Mouse (Mus musculus) urinary bladder, postnatal 10 days (tissue): ENCODE measurements around the gene Hemgn.

Source experiments
- DNase-seq: peaks from one replicate; pipeline ENCODE4 v3.0.0; 2022; ENCODE audit warnings: low spot score

Gene Hemgn

GRCm38 (mm10) chr4:46413406-46413805 is at the start of gene Hemgn:
Hemgn (minus strand) TSS chr4:46413506.
- no peak for DNase-seq

GRCm38 (mm10) chr4:46458411-46458810 is 45.1 kb upstream of the Hemgn start:
- DNase-seq = no peak

- no peak for DNase-seq
Measured at GRCm38 (mm10) chr4:46457186-46457585, 43.9 kb upstream of the Hemgn start.

GRCm38 (mm10) chr4:46456762-46457161 is 43.5 kb upstream of the Hemgn start:
- DNase-seq = no peak

- DNase-seq = no peak
Measured at GRCm38 (mm10) chr4:46454097-46454864, 41.0 kb upstream of the Hemgn start.

DNA sequence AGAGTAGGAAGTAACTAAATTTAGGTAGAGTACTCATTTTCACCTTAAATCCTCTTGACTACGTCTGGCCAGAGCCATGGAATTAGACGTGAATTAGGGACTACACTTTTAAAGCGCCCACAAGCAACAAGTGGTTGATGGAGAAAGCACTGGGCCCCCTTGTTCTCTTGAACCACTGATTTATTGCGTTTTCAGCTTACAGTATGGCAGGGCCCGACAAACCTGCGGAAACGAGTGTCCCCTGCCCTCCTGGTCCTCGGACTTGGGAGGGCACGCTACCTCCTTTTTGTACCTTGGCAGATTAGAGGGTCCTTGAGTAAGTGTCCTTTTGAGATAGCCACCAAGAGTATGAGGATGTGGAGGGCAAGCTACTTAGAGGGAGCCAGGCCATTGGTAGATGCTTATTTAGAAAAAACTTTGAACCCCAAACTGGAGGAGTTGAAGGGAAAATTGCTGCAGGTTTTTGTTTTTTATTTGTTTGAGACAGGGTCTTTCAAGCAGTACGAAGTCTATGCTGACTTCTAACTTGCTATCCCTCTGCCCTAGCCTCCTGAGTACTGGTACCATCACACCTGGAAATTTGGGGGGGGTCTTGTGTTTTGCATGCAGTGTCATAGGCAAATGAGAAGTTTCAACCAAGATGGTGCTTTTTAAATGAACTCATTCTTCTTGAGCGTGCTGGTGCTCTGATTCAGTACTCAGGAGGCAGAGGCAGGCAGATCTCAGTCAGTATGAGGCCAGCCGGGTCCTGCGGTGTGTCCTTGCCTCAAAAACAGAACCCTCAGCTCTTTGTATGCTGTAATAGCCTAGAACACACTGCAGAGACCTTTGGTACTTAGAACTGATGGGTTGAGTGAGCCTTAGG is 39.8 kb upstream of the Hemgn start:
- DNase-seq = no peak

- peak; percentile 16 for DNase-seq
Measured at GRCm38 (mm10) chr4:46452481-46452850, 39.2 kb upstream of the Hemgn start.

DNA sequence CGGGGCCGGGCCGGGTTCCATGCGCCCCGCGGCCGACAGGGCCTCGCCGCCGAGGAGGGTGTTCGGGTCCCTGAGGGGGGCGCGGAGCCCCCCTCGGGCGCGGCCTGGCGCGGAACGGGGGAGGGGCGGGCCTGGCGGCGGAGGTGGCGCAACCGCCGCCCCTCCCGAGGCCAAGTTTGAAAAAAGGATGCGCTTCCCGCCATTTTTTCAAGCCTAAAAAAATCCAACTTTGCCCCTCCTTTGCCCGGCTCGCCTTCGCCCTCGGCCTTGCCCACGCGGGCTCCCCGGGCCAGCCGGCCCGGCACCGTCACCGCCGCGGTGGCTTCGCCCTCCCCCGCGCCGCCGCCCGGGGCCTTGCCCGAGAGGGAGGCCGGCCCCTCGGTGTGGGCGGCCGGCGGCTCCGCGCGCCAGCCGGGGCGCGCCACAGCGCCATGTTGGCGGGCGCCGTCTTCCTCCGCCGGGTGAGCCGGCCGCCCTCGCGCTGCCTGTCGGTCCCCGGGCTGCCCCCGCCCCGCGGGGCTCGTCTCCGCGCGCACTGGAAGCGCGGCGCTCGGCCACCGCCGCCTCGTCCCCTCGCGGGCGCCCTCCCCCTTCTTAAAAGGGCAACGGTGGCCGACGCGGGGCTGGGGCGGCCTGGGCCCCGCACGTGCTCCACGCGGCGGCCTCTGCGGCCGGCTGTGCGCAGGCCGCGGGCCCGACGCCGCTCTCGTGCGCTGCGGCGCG is 38.6 kb upstream of the Hemgn start:
- peak; percentile 14 for DNase-seq

DNA sequence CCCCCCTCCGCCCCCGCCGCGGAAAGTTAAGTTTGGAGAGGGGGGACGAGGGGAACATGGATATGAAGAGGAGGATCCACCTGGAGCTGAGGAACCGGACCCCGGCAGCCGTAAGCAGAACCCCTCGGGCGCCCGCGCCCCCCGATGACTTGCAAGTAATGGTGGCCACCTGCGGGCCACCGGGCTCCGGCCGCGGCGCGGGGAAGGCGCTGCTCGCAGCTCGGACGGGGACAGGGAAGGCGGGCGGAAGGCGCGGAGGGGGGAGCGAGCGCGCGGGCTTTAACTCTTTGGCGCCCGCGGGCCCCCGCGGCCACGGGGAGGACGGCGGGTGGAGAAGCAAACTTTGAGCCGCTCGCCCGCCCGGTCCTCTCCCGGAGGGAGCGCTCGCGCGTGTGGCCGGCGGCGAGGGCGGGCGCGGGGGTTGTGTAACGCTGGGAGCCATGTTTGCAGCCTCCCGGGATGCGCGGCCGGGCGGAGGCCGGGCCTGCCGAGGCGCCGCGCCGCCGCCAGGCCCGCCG is 38.0 kb upstream of the Hemgn start:
- DNase-seq = peak; percentile 28

DNA sequence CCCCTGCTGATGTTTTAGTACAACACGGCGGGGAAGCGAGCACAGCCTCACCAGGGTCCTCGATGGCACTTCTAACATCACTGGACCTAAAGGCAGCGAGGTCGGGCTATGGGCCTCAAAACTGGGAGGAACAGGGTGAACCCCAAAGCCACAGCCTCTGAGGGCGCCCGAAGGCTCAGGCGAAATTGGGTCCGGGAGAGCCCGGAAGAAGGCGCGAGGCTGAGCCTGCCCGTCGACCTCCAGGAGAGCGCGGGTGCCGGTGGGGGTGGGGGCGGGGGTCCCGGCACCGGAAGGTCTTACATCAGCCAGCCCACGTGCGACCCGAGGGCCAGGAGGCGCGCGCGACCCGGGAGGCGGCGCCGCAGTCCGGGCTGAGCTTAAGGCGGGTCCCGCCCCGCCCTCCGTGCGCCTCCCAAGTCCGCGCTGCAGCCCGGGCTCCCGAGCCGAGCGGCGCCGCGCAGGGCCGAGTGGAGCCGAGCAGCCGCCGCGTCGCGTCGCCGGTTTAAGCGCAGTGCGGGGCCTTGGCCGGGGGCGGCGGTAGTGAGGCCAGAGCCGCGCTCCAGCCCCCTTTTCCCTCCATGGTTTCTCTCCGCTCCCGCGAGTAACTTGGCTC is 37.3 kb upstream of the Hemgn start, which contains the start of gene Anp32b:
Gene Anp32b (plus strand): TSS at position 384 of the 613 bp plus-strand sequence.
- DNase-seq = peak; percentile 68

- DNase-seq = no peak
Measured at GRCm38 (mm10) chr4:46450020-46450518, 36.8 kb upstream of the Hemgn start.

GRCm38 (mm10) chr4:46448886-46449285 is 35.6 kb upstream of the Hemgn start:
- DNase-seq = no peak

GRCm38 (mm10) chr4:46447461-46447860 is 34.2 kb upstream of the Hemgn start:
- DNase-seq = no peak

- DNase-seq = no peak
Measured at GRCm38 (mm10) chr4:46445237-46445945, 32.1 kb upstream of the Hemgn start.

DNA sequence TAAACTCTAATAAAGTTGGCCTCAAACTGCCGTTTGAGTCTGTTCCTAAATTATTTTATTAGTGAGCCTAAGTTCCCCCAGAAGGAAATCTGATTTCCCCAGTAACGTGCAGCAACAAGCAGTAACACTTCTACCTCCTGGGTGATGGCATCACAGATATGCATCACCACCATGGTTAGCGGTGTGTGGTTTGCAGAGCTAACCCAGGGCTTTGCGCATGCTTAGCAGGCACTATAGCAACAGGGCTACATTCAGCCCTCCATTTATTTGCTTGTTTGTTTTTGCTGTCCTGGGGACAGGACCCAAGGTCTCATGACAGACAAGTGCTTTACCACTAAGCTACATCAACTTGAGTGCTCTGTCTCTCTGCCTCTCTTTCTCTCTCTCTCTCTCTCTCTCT is 29.2 kb upstream of the Hemgn start:
- DNase-seq = no peak

DNA sequence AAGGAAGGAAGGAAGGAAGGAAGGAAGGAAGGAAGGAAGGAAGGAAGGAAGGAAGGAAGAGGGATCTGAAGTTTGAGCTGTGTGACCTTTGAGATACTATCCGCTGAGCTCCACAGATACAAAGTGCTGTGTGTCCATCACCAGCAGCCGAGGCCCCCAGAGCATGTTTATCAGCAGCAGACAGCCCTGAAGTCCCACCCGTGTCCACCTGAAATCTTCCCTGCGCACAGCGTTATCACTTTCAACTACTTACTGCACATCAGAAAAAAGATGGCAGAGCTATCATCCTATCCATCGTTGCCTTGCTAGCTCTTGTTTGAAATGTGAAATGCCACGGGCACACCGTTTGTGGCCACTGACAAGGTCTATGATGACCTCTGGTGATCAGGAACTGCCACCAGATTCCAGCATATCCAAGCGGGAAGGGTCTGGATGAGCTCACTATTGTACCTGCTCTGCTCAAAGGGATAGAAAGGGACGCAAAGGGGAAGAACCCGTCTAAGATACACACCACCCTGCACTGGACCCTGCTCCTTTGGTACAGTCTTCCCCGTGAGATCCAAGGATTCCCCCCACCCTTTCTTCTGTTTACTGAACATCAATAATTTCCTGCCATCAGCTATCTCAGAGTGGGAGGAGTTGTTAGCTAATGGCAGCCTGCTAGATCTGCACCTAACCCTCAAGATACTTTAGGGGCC is 19.2 kb upstream of the Hemgn start:
- DNase-seq = no peak

- DNase-seq = no peak
Measured at GRCm38 (mm10) chr4:46428903-46429499, 15.7 kb upstream of the Hemgn start.

DNA sequence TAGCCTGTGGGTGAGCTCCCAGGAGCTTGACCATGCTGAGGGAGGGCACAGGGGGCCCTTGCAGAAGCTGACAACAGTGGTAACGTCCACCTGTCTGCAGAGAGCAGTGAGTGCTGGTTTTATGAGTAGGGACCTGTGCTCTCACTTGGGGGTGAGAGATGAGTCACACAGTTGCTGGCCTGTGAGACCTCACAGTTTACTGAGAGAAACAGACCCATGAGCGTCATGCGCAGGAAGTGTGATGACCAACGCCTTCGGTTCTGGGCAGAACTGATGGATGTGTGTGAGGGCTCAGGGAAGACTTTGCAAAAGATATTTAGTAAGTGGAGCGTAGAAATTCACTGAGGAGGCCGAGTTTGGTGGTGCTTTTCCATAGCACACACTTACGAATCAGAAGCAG is 9.3 kb upstream of the Hemgn start:
- DNase-seq = no peak

GRCm38 (mm10) chr4:46418851-46419250 is 5.5 kb upstream of the Hemgn start:
- DNase-seq = no peak

GRCm38 (mm10) chr4:46417491-46417890 is 4.2 kb upstream of the Hemgn start:
- DNase-seq = no peak
